Mouse (Mus musculus) neutrophil, adult 83 days (primary cell): ENCODE data around the gene Ttc1. TPM values are rescaled to one million over a fixed set of nuclear protein-coding genes. Genes with fewer than 3 reads are reported as not detected.

Source experiments
- total RNA-seq, 2 experiments: library from RNA; stranded (reverse); gene quantifications; one replicate each; pipeline ENCODE4 v1.2.4; 2023

Gene Ttc1
- total RNA-seq: 10 to 100 TPM; 26.7 to 27.7 TPM

DNA sequence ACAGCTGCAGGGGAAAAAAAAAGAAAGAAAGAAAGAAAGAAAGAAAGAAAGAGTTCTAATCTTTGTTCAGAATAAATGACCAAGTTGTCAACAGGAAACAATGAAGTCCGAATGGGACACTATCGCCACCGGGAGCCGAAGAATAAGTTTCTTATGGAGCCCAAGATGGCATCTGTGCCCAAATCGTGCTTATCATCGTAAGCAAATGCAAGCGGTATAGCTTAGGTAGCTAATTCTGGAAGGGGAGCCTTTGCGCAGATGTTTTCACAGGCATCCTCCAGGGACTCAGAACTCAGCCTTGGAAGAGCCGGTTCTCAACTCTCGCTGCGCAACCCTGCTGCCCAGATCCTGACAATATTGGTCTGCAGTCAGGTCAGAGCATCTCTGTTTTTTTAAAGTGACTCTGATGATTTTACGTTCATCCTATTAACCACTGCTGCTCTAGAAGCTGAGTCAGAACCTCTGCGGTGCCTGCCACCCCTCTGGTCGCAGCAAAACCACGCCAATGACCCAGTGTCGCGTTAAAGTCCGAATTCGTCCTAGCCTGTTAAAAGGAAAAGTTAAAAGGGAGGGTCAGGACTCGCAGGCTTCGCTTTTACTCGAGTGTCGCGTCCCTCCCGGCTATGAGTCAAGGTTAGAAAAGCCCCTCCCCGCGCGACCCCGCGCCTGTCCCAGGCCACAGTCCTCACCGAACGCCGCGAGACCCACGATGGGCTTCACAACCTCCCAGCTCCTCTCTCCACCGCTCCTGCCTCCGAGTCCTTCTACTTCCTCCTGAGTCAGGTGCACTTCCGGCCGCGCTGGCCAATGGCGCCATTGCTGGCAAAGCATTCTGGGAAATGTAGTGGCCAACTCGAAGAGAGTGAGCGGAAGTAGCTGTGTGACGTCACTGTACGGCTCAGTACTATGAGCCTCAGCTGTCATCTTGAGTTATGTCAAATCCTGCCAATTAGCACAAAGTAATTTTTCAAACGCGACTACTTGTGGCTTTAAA is at the start of gene Ttc1:
Gene Ttc1 (minus strand): TSS at position 776 of the 994 bp plus-strand sequence.

DNA sequence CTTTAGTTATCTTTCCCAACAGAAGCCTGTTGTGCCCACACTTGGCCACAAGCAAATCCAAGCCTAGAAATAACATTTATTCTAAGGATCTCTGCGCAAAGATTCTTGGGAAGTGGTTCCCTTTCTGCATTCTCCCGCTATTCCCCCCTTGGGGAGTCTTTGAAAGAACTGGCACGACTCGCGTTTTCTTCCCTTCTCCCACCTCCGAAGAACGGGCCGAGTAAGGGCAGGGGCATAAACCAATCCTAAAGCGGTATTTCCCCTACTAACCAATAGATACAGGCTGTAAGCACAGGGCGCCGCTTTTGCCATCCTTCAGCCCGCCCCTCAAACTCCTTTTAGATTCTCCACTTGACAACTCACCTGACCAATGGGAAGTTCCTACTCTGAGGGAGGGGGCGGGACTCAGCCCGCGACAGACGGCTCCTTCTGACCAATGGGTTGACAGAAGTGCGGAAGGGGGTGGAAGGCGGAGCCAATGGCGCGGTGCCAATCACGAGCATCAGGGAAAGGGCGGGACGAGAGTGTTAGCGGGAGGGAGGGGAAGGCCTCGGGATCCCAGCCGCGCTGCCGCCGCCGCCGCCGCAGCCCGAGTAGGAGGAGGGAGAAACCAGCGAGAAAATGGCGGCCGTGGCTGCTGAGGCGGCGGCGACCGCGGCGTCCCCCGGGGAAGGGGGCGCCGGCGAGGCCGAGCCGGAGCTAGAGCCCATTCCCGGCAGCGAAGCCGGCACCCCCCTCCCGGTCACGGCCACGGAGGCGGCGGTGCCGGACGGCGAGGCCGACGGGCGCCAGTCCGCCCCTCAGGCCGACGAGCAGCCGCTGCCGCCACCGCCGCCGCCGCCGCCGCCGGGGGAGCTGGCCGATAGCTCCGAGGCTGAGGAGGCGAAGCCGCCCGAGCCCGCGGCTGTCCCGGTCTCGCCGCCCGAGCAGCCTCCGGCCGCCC is 66.1 kb downstream of the Ttc1 start, which contains the start of gene Pwwp2a:
Gene Pwwp2a (plus strand): TSS at position 527 of the 943 bp plus-strand sequence.

Other genes starting within 250 kb of the Ttc1 start
- not detected for gene Ccnjl, start 219.2 kb downstream of the Ttc1 start, total RNA-seq
- gene 4933415A04Rik, start 161.0 kb downstream of the Ttc1 start, total RNA-seq: not detected
- gene Fabp6, start 146.5 kb downstream of the Ttc1 start, total RNA-seq: not detected
- gene Pwwp2a, start 66.0 kb downstream of the Ttc1 start, total RNA-seq: 10 to 100 TPM; 26.2 to 29.2 TPM
- not detected for gene Adra1b, start 153.2 kb upstream of the Ttc1 start, total RNA-seq